Mouse (Mus musculus): ENCODE measurements around the gene Birc5. TPM values are rescaled to one million over a fixed set of nuclear protein-coding genes. Genes with fewer than 3 reads are reported as not detected.
A peak's percentile ranks its signal among the peaks of the same experiment; 100 is the strongest.

Birc5 gene
- polyA plus RNA-seq, 1 experiment from 2014 or later = 373 TPM

GRCm38 (mm10) chr11:117819095-117819494, 30.0 kb upstream of the Birc5 start:
- Histone ChIP-seq H3K36me3 (peaks cover 100% of the 10 kb centered on the region), H3K27me3 (replicated peaks) (no peaks in the 10 kb centered on the region), H3K27ac (peak overlapping the region; percentile 15; the same call in 1 of the 2 replicates), H3K9ac (no peak overlapping the region), H3K4me1 (peaks cover 76% of the 10 kb centered on the region), H3K4me3 (no peak overlapping the region), H3K4me2 (no peak overlapping the region), H3K9me3 (replicated peaks) (no peaks in the 10 kb centered on the region)
- 82% methylated on average over 8 of the region's 8 CpGs for WGBS (ENCODE audit: insufficient replicate concordance)
- no peak for ATAC-seq

- H3K4me1 ChIP-seq = peaks cover 73% of the 10 kb centered on the region
Measured at GRCm38 (mm10) chr11:117820173-117820572, 28.9 kb upstream of the Birc5 start.

GRCm38 (mm10) chr11:117821868-117822267, 27.2 kb upstream of the Birc5 start:
- Histone ChIP-seq H3K4me1 (peaks cover 75% of the 10 kb centered on the region), H3K27ac (peak overlapping the region; percentile 54), H3K4me3 (no peak overlapping the region), H3K27me3 (replicated peaks) (no peaks in the 10 kb centered on the region), H3K9me3 (replicated peaks) (no peaks in the 10 kb centered on the region), H3K9ac (no peak overlapping the region), H3K36me3 (peaks cover 75% of the 10 kb centered on the region), H3K4me2 (no peak overlapping the region)
- WGBS (ENCODE audit: insufficient replicate concordance) = 85% methylated on average over 9 of the region's 9 CpGs
- no peak for ATAC-seq

More at GRCm38 (mm10) chr11:117820173-117820572, 28.9 kb upstream of the Birc5 start:
- H3K36me3 ChIP-seq = peaks cover 92% of the 10 kb centered on the region
- H3K4me2 ChIP-seq = no peak overlapping the region
- WGBS (ENCODE audit: insufficient replicate concordance) = 86% methylated on average over 7 of the region's 7 CpGs
- H3K4me3 ChIP-seq = no peak overlapping the region
- H3K9ac ChIP-seq = no peak overlapping the region
- H3K9me3 ChIP-seq (replicated peaks) = no peaks in the 10 kb centered on the region
- ATAC-seq = no peak
- no peaks in the 10 kb centered on the region for H3K27me3 ChIP-seq (replicated peaks)
- no peak overlapping the region for H3K27ac ChIP-seq

- H3K36me3 ChIP-seq = peaks cover 66% of the 10 kb centered on the region
- WGBS (ENCODE audit: insufficient replicate concordance) = 87% methylated on average over 7 of the region's 7 CpGs
Measured at GRCm38 (mm10) chr11:117822728-117823241, 26.3 kb upstream of the Birc5 start.

GRCm38 (mm10) chr11:117823411-117823810, 25.6 kb upstream of the Birc5 start:
- no peak for ATAC-seq
- peaks cover 75% of the 10 kb centered on the region for H3K4me1 ChIP-seq

More at GRCm38 (mm10) chr11:117822728-117823241, 26.3 kb upstream of the Birc5 start:
- H3K9me3 ChIP-seq (replicated peaks) = no peaks in the 10 kb centered on the region
- peaks cover 75% of the 10 kb centered on the region for H3K4me1 ChIP-seq
- H3K9ac ChIP-seq = no peak overlapping the region
- no peak for ATAC-seq
- peak overlapping the region; percentile 54; the same call in 1 of the 2 replicates for H3K27ac ChIP-seq
- no peak overlapping the region; the same call in none of the 2 replicates for H3K4me2 ChIP-seq
- H3K27me3 ChIP-seq (replicated peaks) = no peaks in the 10 kb centered on the region
- H3K4me3 ChIP-seq = no peak overlapping the region

GRCm38 (mm10) chr11:117824060-117824969, 24.7 kb upstream of the Birc5 start:
- WGBS (ENCODE audit: insufficient replicate concordance) = 20% methylated on average over 23 of the region's 23 CpGs
- Histone ChIP-seq H3K4me2 (peak overlapping the region; percentile 82), H3K36me3 (peaks cover 51% of the 10 kb centered on the region), H3K9me3 (replicated peaks) (no peaks in the 10 kb centered on the region), H3K4me1 (peaks cover 78% of the 10 kb centered on the region), H3K27ac (peak overlapping the region; percentile 95), H3K4me3 (peak overlapping the region; percentile 83), H3K9ac (peak overlapping the region; percentile 94), H3K27me3 (replicated peaks) (no peaks in the 10 kb centered on the region)
- peak; percentile 61 for ATAC-seq

More at GRCm38 (mm10) chr11:117823411-117823810, 25.6 kb upstream of the Birc5 start:
- H3K36me3 ChIP-seq = peaks cover 60% of the 10 kb centered on the region
- H3K9ac ChIP-seq = 0 out of 2 replicates have a peak overlapping the region, but pooled peaks have one; percentile 94
- no peaks in the 10 kb centered on the region for H3K9me3 ChIP-seq (replicated peaks)
- peak overlapping the region; percentile 83; the same call in 1 of the 2 replicates for H3K4me3 ChIP-seq
- peak overlapping the region; percentile 82 for H3K4me2 ChIP-seq
- H3K27ac ChIP-seq = peak overlapping the region; percentile 54; the same call in 1 of the 2 replicates
- 91% methylated on average over 6 of the region's 6 CpGs for WGBS (ENCODE audit: insufficient replicate concordance)
- H3K27me3 ChIP-seq (replicated peaks) = no peaks in the 10 kb centered on the region

- peak within 1 kb of the TSS; percentile 82 for H3K4me2 ChIP-seq
- H3K4me1 ChIP-seq = peaks cover 85% of the 10 kb centered on the region
- peak within 1 kb of the TSS; percentile 95 for H3K27ac ChIP-seq
- no peaks in the 10 kb centered on the region for H3K27me3 ChIP-seq (replicated peaks)
- H3K9ac ChIP-seq = peak within 1 kb of the TSS; percentile 94
- H3K4me3 ChIP-seq = peak within 1 kb of the TSS; percentile 83
- H3K9me3 ChIP-seq (replicated peaks) = no peaks in the 10 kb centered on the region
- H3K36me3 ChIP-seq = peaks cover 39% of the 10 kb centered on the region
- WGBS (ENCODE audit: insufficient replicate concordance) = 0% methylated on average over 34 of the region's 34 CpGs
- ATAC-seq = peak; percentile 67
Measured at GRCm38 (mm10) chr11:117825333-117826101, 23.5 kb upstream of the Birc5 start, which contains the start of the genes Afmid and Tk1. TSS of gene Afmid (plus strand) at chr11:117825924. TSS of gene Tk1 (minus strand) at chr11:117826092.

GRCm38 (mm10) chr11:117826164-117826563, 22.9 kb upstream of the Birc5 start:
- H3K27me3 ChIP-seq (replicated peaks) = no peaks in the 10 kb centered on the region
- no peak for ATAC-seq
- peak overlapping the region; percentile 95 for H3K27ac ChIP-seq
- peaks cover 91% of the 10 kb centered on the region for H3K4me1 ChIP-seq
- H3K4me2 ChIP-seq = peak overlapping the region; percentile 82
- H3K4me3 ChIP-seq = peak overlapping the region; percentile 83
- H3K36me3 ChIP-seq = peaks cover 32% of the 10 kb centered on the region
- H3K9me3 ChIP-seq (replicated peaks) = no peaks in the 10 kb centered on the region
- H3K9ac ChIP-seq = peak overlapping the region; percentile 94
- WGBS (ENCODE audit: insufficient replicate concordance) = 36% methylated on average over 5 of the region's 5 CpGs

GRCm38 (mm10) chr11:117826916-117827315, 22.1 kb upstream of the Birc5 start:
- no peak for ATAC-seq
- Histone ChIP-seq H3K27ac (peak overlapping the region; percentile 87), H3K4me2 (peak overlapping the region; percentile 82), H3K9me3 (replicated peaks) (no peaks in the 10 kb centered on the region), H3K9ac (no peak overlapping the region), H3K4me3 (peak overlapping the region; percentile 83; the same call in 1 of the 2 replicates), H3K27me3 (replicated peaks) (no peaks in the 10 kb centered on the region), H3K4me1 (peaks cover 93% of the 10 kb centered on the region), H3K36me3 (peaks cover 25% of the 10 kb centered on the region)
- 65% methylated on average over 8 of the region's 8 CpGs for WGBS (ENCODE audit: insufficient replicate concordance)

GRCm38 (mm10) chr11:117827386-117827785, 21.7 kb upstream of the Birc5 start:
- ATAC-seq = no peak
- Histone ChIP-seq H3K9ac (peak overlapping the region; percentile 12; the same call in 1 of the 2 replicates), H3K4me2 (peak overlapping the region; percentile 82), H3K4me1 (peaks cover 92% of the 10 kb centered on the region), H3K4me3 (no peak overlapping the region), H3K36me3 (peaks cover 20% of the 10 kb centered on the region), H3K27me3 (replicated peaks) (no peaks in the 10 kb centered on the region), H3K27ac (peak overlapping the region; percentile 87; the same call in 1 of the 2 replicates), H3K9me3 (replicated peaks) (no peaks in the 10 kb centered on the region)
- 54% methylated on average over 3 of the region's 3 CpGs for WGBS (ENCODE audit: insufficient replicate concordance)

GRCm38 (mm10) chr11:117828149-117828887, 20.7 kb upstream of the Birc5 start:
- no peak for ATAC-seq
- peak overlapping the region; percentile 23; the same call in 1 of the 2 replicates for H3K9ac ChIP-seq
- H3K27me3 ChIP-seq (replicated peaks) = no peaks in the 10 kb centered on the region
- no peaks in the 10 kb centered on the region for H3K9me3 ChIP-seq (replicated peaks)
- peaks cover 11% of the 10 kb centered on the region for H3K36me3 ChIP-seq
- peaks cover 91% of the 10 kb centered on the region for H3K4me1 ChIP-seq
- H3K4me2 ChIP-seq = peak overlapping the region; percentile 82
- 56% methylated on average over 18 of the region's 18 CpGs for WGBS (ENCODE audit: insufficient replicate concordance)
- no peak overlapping the region for H3K4me3 ChIP-seq
- H3K27ac ChIP-seq = peak overlapping the region; percentile 87
